Mouse (Mus musculus) forebrain, embryonic 11.5 days (tissue): ENCODE measurements at regions not wholly inside any gene's neighbourhood (a gene's known extent, or its start where the extent isn't known, plus 50 kb on each side); places are given as distances from the start of the nearest gene placed in this dataset.

Experiments used
- ATAC-seq: fragments of 200-750 bp; cut with Nextera tagmentation; replicated peaks from 2 replicates; pipeline ENCODE4 v1.8.0; 2017; ENCODE audit warnings: moderate TSS enrichment; ENCODE audit not compliant: low FRiP score
- DNase-seq: peaks from one replicate; pipeline ENCODE4 v3.0.0-alpha.2; 2017; ENCODE audit warnings: low spot score
- H3K27ac ChIP-seq: fragments of 300-500 bp; sonication (generic); 2 replicates; pipeline ENCODE4 v1.5.1; 2014; ENCODE audit warnings: low read depth, low read length
- H3K27me3 ChIP-seq: fragments of 300-500 bp; sonication (generic); 2 replicates; pipeline ENCODE4 v1.6.1; 2014; ENCODE audit warnings: mild to moderate bottlenecking, low read length, mixed read lengths; ENCODE audit not compliant: control insufficient read depth, insufficient read depth
- H3K36me3 ChIP-seq: fragments of 300-500 bp; sonication (generic); 2 replicates; pipeline ENCODE4 v1.6.1; 2014; ENCODE audit warnings: mild to moderate bottlenecking, low read length, moderate library complexity, mixed read lengths; ENCODE audit not compliant: control insufficient read depth, insufficient read depth
- H3K4me1 ChIP-seq: fragments of 300-500 bp; sonication (generic); replicated peaks from 2 replicates; pipeline ENCODE4 v1.6.1; 2014; ENCODE audit warnings: low read length, mixed read lengths; ENCODE audit not compliant: control insufficient read depth, insufficient read depth
- H3K4me2 ChIP-seq: fragments of 300-500 bp; sonication (generic); 2 replicates; pipeline ENCODE4 v1.6.1; 2014; ENCODE audit warnings: low read depth, mild to moderate bottlenecking, low read length, moderate library complexity, mixed read lengths; ENCODE audit not compliant: severe bottlenecking
- H3K4me3 ChIP-seq: fragments of 300-500 bp; sonication (generic); 2 replicates; pipeline ENCODE4 v1.5.1; 2014; ENCODE audit warnings: low read depth, low read length
- H3K9ac ChIP-seq: fragments of 300-500 bp; sonication (generic); 2 replicates; pipeline ENCODE4 v1.6.1; 2014; ENCODE audit warnings: low read length
- H3K9me3 ChIP-seq: fragments of 300-500 bp; sonication (generic); 2 replicates; pipeline ENCODE4 v1.6.1; 2016; ENCODE audit warnings: low read length, mixed read lengths; ENCODE audit not compliant: control insufficient read depth
- WGBS: fragments of 180-500 bp; shearing (Covaris S2); extraction: QIAGEN DNeasy Blood & Tissue Kit; methylation state at CpG from one replicate; pipeline ENCODE4 v1.1.7; 2014; 5-methylcytosine and 5-hydroxymethylcytosine counted together

- Histone ChIP-seq H3K4me2 (no peak overlapping the region), H3K4me3 (no peak overlapping the region), H3K9ac (no peak overlapping the region), H3K4me1 (no peaks in the 10 kb centered on the region), H3K36me3 (no peaks in the 10 kb centered on the region), H3K9me3 (no peaks in the 10 kb centered on the region), H3K27ac (no peak overlapping the region), H3K27me3 (no peaks in the 10 kb centered on the region)
- no peak for ATAC-seq
- DNase-seq: peak; percentile 35
- 86% methylated on average over 4 of the region's 4 CpGs for WGBS
Measured at GRCm38 (mm10) chr14:26360071-26360470, 102.3 kb downstream of the Duxbl3 start.

DNA sequence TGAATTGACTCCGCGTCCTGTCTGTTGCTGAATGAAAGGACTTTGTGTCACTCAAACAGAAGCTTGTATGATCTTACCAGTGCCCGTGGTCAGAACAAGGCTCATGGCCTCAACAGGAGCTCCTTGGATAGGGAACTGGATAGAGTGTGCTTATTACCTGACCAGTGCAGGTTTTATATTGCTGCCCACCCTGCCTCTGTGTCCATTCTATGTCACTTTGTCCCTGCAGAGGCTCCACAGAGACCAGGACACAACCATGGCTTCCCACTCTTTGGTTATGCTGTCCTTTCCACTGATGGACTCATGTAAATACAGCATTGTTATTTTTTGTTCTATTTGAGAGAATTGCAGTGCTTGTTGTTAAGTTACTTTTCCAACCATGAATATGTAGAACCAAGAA is 103.4 kb downstream of the Duxbl3 start:
- WGBS: 94% methylated on average over 3 of the region's 3 CpGs
- Histone ChIP-seq H3K36me3 (no peaks in the 10 kb centered on the region), H3K4me1 (no peaks in the 10 kb centered on the region), H3K4me2 (no peak overlapping the region), H3K9ac (no peak overlapping the region), H3K27me3 (no peaks in the 10 kb centered on the region), H3K4me3 (no peak overlapping the region), H3K27ac (no peak overlapping the region), H3K9me3 (no peaks in the 10 kb centered on the region)
- ATAC-seq (no peak), DNase-seq (peak; percentile 13)
